Mouse (Mus musculus): ENCODE results near the gene Got2. TPM values are rescaled to one million over a fixed set of nuclear protein-coding genes. Genes with fewer than 3 reads are reported as not detected.

Gene Got2
- total RNA-seq (2012; rRNA removed): 190 and 199 TPM in 2 replicates

- TF ChIP-seq ZC3H11A (IDR thresholded peaks at IDR 0.05; ENCODE audit: borderline replicate concordance, low read depth, low read length) (no peak), HCFC1 (IDR thresholded peaks at IDR 0.05; ENCODE audit: borderline replicate concordance, insufficient read depth, low read length) (peak; percentile 63; the same call in 1 of the 2 replicates), CHD2 (IDR thresholded peaks at IDR 0.05; ENCODE audit: low read depth, low read length) (no peak), ZNF384 (IDR thresholded peaks at IDR 0.05; ENCODE audit: low read depth, low read length) (peak; percentile 92)
- 0 out of 4 replicates have a peak, but pooled peaks cover 0 to 4% of the 10 kb centered on the region in 2 experiments for H3K4me1 ChIP-seq (ENCODE audit: control insufficient read depth in 2 of 2, insufficient read depth in 2 of 2, low read length in 2 of 2, poor library complexity in 1 of 2)
- H3K9me3 ChIP-seq (ENCODE audit: control insufficient read depth, insufficient read depth, low read depth, low read length): no peaks in the 10 kb centered on the region
- DNase-seq (ENCODE audit: low read depth, low spot score): peak; percentile 89
- H3K4me3 ChIP-seq (ENCODE audit: insufficient read depth in 1 of 2, low read depth in 1 of 2, low read length in 2 of 2, poor library complexity in 1 of 2, severe bottlenecking in 1 of 2): peak within 1 kb of the TSS; percentile 82 to 95
- H3K9ac ChIP-seq (ENCODE audit: insufficient read depth, low read depth, low read length, poor library complexity, severe bottlenecking): peak within 1 kb of the TSS; percentile 85
- in situ Hi-C loops (cut with MboI; ENCODE audit: low sequenced_read_pairs in 2 of 2, unreplicated experiment in 2 of 2): no loop called here
- 0 out of 2 replicates have a peak, but pooled peaks cover under 1% of the 10 kb centered on the region for H3K36me3 ChIP-seq (ENCODE audit: control insufficient read depth, insufficient read depth, low read length, poor library complexity, severe bottlenecking)
- peak within 1 kb of the TSS; percentile 36; the same call in 1 of the 2 replicates for H3K27ac ChIP-seq (ENCODE audit: insufficient read depth, low read depth, low read length, poor library complexity, severe bottlenecking)
Measured at GRCm38 (mm10) chr8:95888285-95889136, at the start of gene Got2. Gene Got2 (minus strand): TSS chr8:95888547.

GRCm38 (mm10) chr8:95932841-95933240 is 44.5 kb upstream of the Got2 start:
- no peak overlapping the region for H3K9ac ChIP-seq (ENCODE audit: insufficient read depth, low read depth, low read length, poor library complexity, severe bottlenecking)
- no peaks in the 10 kb centered on the region for H3K9me3 ChIP-seq (ENCODE audit: control insufficient read depth, insufficient read depth, low read depth, low read length)
- no peak overlapping the region for H3K27ac ChIP-seq (ENCODE audit: insufficient read depth, low read depth, low read length, poor library complexity, severe bottlenecking)
- no peak overlapping the region for H3K4me3 ChIP-seq (ENCODE audit: insufficient read depth in 1 of 2, low read depth in 1 of 2, low read length in 2 of 2, poor library complexity in 1 of 2, severe bottlenecking in 1 of 2)
- no peaks in the 10 kb centered on the region for H3K36me3 ChIP-seq (ENCODE audit: control insufficient read depth, insufficient read depth, low read length, poor library complexity, severe bottlenecking)
- H3K4me1 ChIP-seq (ENCODE audit: control insufficient read depth in 2 of 2, insufficient read depth in 2 of 2, low read length in 2 of 2, poor library complexity in 1 of 2): no peaks in the 10 kb centered on the region
- in situ Hi-C loops (cut with MboI; ENCODE audit: low sequenced_read_pairs in 2 of 2, unreplicated experiment in 2 of 2): no loop called here
- no peak for DNase-seq (ENCODE audit: low read depth, low spot score)
- TF ChIP-seq HCFC1 (IDR thresholded peaks at IDR 0.05; ENCODE audit: borderline replicate concordance, insufficient read depth, low read length): no peak
- no peak for TF ChIP-seq ZC3H11A (IDR thresholded peaks at IDR 0.05; ENCODE audit: borderline replicate concordance, low read depth, low read length)
- no peak for TF ChIP-seq CHD2 (IDR thresholded peaks at IDR 0.05; ENCODE audit: low read depth, low read length)
- TF ChIP-seq MAFK (IDR thresholded peaks at IDR 0.05; ENCODE audit: insufficient read depth, low read depth, low read length): no peak
- no peak for TF ChIP-seq ZNF384 (IDR thresholded peaks at IDR 0.05; ENCODE audit: low read depth, low read length)

- no peak for DNase-seq (ENCODE audit: low read depth, low spot score)
- no peaks in the 10 kb centered on the region for H3K4me1 ChIP-seq (ENCODE audit: control insufficient read depth in 2 of 2, insufficient read depth in 2 of 2, low read length in 2 of 2, poor library complexity in 1 of 2)
- no peaks in the 10 kb centered on the region for H3K9me3 ChIP-seq (ENCODE audit: control insufficient read depth, insufficient read depth, low read depth, low read length)
- H3K36me3 ChIP-seq (ENCODE audit: control insufficient read depth, insufficient read depth, low read length, poor library complexity, severe bottlenecking): no peaks in the 10 kb centered on the region
- in situ Hi-C loops (cut with MboI; ENCODE audit: low sequenced_read_pairs in 2 of 2, unreplicated experiment in 2 of 2): no loop called here
- H3K9ac ChIP-seq (ENCODE audit: insufficient read depth, low read depth, low read length, poor library complexity, severe bottlenecking): no peak overlapping the region
- H3K4me3 ChIP-seq (ENCODE audit: insufficient read depth in 1 of 2, low read depth in 1 of 2, low read length in 2 of 2, poor library complexity in 1 of 2, severe bottlenecking in 1 of 2): no peak overlapping the region
- no peak overlapping the region for H3K27ac ChIP-seq (ENCODE audit: insufficient read depth, low read depth, low read length, poor library complexity, severe bottlenecking)
- TF ChIP-seq HCFC1 (IDR thresholded peaks at IDR 0.05; ENCODE audit: borderline replicate concordance, insufficient read depth, low read length) (no peak), ZNF384 (IDR thresholded peaks at IDR 0.05; ENCODE audit: low read depth, low read length) (no peak), ZC3H11A (IDR thresholded peaks at IDR 0.05; ENCODE audit: borderline replicate concordance, low read depth, low read length) (no peak), MAFK (IDR thresholded peaks at IDR 0.05; ENCODE audit: insufficient read depth, low read depth, low read length) (no peak), CHD2 (IDR thresholded peaks at IDR 0.05; ENCODE audit: low read depth, low read length) (no peak)
Measured at GRCm38 (mm10) chr8:95929821-95930220, 41.5 kb upstream of the Got2 start.

GRCm38 (mm10) chr8:95916106-95916505 is 27.8 kb upstream of the Got2 start:
- no peak for DNase-seq (ENCODE audit: low read depth, low spot score)
- H3K36me3 ChIP-seq (ENCODE audit: control insufficient read depth, insufficient read depth, low read length, poor library complexity, severe bottlenecking): no peaks in the 10 kb centered on the region
- peaks cover 0 to 10% of the 10 kb centered on the region in 2 experiments; a peak in 1 of 4 replicates for H3K4me1 ChIP-seq (ENCODE audit: control insufficient read depth in 2 of 2, insufficient read depth in 2 of 2, low read length in 2 of 2, poor library complexity in 1 of 2)
- H3K27ac ChIP-seq (ENCODE audit: insufficient read depth, low read depth, low read length, poor library complexity, severe bottlenecking): no peak overlapping the region
- in situ Hi-C loops (cut with MboI; ENCODE audit: low sequenced_read_pairs in 2 of 2, unreplicated experiment in 2 of 2): no loop called here
- H3K9me3 ChIP-seq (ENCODE audit: control insufficient read depth, insufficient read depth, low read depth, low read length): no peaks in the 10 kb centered on the region
- no peak overlapping the region for H3K9ac ChIP-seq (ENCODE audit: insufficient read depth, low read depth, low read length, poor library complexity, severe bottlenecking)
- TF ChIP-seq ZNF384 (IDR thresholded peaks at IDR 0.05; ENCODE audit: low read depth, low read length): no peak
- TF ChIP-seq ZC3H11A (IDR thresholded peaks at IDR 0.05; ENCODE audit: borderline replicate concordance, low read depth, low read length): no peak
- TF ChIP-seq CHD2 (IDR thresholded peaks at IDR 0.05; ENCODE audit: low read depth, low read length): no peak
- no peak for TF ChIP-seq MAFK (IDR thresholded peaks at IDR 0.05; ENCODE audit: insufficient read depth, low read depth, low read length)
- TF ChIP-seq HCFC1 (IDR thresholded peaks at IDR 0.05; ENCODE audit: borderline replicate concordance, insufficient read depth, low read length): no peak
- H3K4me3 ChIP-seq (ENCODE audit: insufficient read depth in 1 of 2, low read depth in 1 of 2, low read length in 2 of 2, poor library complexity in 1 of 2, severe bottlenecking in 1 of 2): peak overlapping the region; percentile 31 to 35; a peak in 2 of 4 replicates
